In the genomic region with DNA sequence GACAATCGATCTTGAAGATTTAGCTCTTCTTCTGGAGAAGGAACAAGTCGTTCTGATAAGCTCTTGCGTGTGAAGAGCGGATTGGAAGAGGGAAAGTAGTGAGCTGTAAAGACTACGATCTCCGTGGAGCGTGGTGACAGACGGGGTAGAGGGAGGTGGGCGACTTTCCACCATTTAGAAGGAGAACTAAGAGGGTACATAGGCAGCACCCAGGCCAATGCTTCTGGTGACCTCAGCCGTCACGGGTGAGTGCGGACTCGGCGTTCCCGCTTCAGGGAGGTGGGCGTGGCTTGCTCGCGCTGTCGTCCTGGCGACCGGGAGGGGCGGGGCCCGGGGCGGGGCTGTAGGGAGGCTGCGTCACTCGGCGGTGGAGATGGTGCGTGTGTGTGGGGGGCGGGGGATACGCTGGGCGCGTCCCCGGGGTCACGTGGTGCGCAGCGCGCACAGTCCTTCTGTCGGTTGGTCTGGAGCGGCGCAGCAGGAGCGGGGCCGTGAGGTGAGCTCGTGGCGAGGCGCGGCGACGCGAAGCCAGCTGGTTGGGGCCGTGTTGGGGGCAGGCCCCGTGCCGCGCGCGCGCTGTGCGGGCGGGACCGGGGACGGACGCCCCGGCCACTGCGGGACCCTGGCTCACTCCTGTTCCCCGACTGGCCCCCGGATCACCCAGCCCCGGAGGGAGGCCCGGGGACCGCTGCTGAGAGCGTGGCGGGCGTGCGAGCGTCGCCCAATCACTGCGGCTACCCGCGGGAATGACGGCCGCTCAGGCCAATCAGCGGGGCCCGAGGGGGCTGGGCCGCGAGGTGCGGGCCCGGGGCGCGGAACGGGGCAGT, we compare ENCODE assay signal across 8 mouse cellular contexts. TPM values are rescaled to one million over a fixed set of nuclear protein-coding genes. Genes with fewer than 3 reads are reported as not detected.
DNase-seq lines count a peak whose midpoint lies in the region; ATAC-seq lines count a peak whose summit lies in the region.

Gene Phf20 (plus strand): TSS at position 165 of the 827 bp plus-strand sequence.

- ATAC-seq in hindbrain, embryonic 11.5 days (ENCODE audit: low FRiP score), result peak; percentile 99

- 0 out of 2 replicates have a peak, but pooled peaks cover 6% of the 10 kb centered on the region for H3K36me3 ChIP-seq in hindbrain, embryonic 11.5 days (ENCODE audit: control insufficient read depth, insufficient read depth, low read length)

- DNase-seq in MN1 (ENCODE audit: low spot score), result peak; percentile 93
- peak; percentile 98 for DNase-seq in cerebellum, adult 9-10 months
- DNase-seq in frontal cortex, adult 2 months (ENCODE audit: extremely low spot score in 1 of 2, low spot score in 1 of 2), result peak; percentile 94 to 97
- peak; percentile 98 for DNase-seq in hindbrain, embryonic 11.5 days (ENCODE audit: low spot score)
- DNase-seq in layer of hippocampus, postnatal 14 days (ENCODE audit: low spot score in 2 of 2), result peak; percentile 96
- DNase-seq in lung, postnatal 14 days, result peak; percentile 99
- peak; percentile 90 for DNase-seq in retina, adult 2 months (ENCODE audit: low read depth, low spot score)
- DNase-seq in thymus, postnatal 36 days, result peak; percentile 98 to 99

- H3K4me2 ChIP-seq in hindbrain, embryonic 11.5 days (replicated peaks; ENCODE audit: low read depth, low read length), result peak within 1 kb of the TSS; percentile 45

- H3K27ac ChIP-seq in hindbrain, embryonic 11.5 days (ENCODE audit: low read depth, low read length), result peak within 1 kb of the TSS; percentile 96

- no peaks in the 10 kb centered on the region for H3K4me1 ChIP-seq in hindbrain, embryonic 11.5 days (replicated peaks; ENCODE audit: control insufficient read depth, insufficient read depth, low read length)

- H3K27me3 ChIP-seq in hindbrain, embryonic 11.5 days (ENCODE audit: control insufficient read depth, insufficient read depth, low read length), result no peaks in the 10 kb centered on the region

- peak within 1 kb of the TSS; percentile 77 for H3K4me3 ChIP-seq in hindbrain, embryonic 11.5 days (ENCODE audit: low read depth, low read length)

- no peaks in the 10 kb centered on the region for H3K9me3 ChIP-seq in hindbrain, embryonic 11.5 days (ENCODE audit: control insufficient read depth, low read length)

- under 1% methylated on average over 73 of the region's 88 CpGs for WGBS in hindbrain, embryonic 11.5 days

- H3K9ac ChIP-seq in hindbrain, embryonic 11.5 days (ENCODE audit: low read depth, low read length), result peak within 1 kb of the TSS; percentile 83

RNA-seq across cellular contexts. Expression of gene Phf20, which starts in this region (rescaled TPM):
- 29.7 and 34.2 TPM in 2 replicates for polyA plus RNA-seq in frontal cortex, adult 2 months (2012; rRNA removed)
- polyA plus RNA-seq in hindbrain, embryonic 11.5 days (2014; fragmentation: Nextera tagmentation; extraction: Ambion mirVana), result 80.9 and 104 TPM in 2 replicates
- 10 to 100 TPM; 76.5 to 77.4 TPM for total RNA-seq in layer of hippocampus, postnatal 14 days (2021)

Comparison
In these comparisons a context has a peak if more than half of its experiments do, and no peak if none do; other contexts are left out.
1. Peak in every context shown above with its lines: DNase-seq, ATAC-seq, H3K4me3 ChIP-seq and H3K27ac ChIP-seq.